Mouse (Mus musculus): Measurements from ENCODE around the gene Gm42906. TPM values are rescaled to one million over a fixed set of nuclear protein-coding genes. Genes with fewer than 3 reads are reported as not detected.

Gm42906 gene
- total and polyA plus RNA-seq, 3 experiments = not detected

- in situ Hi-C loops (cut with MboI; ENCODE audit: low pct_ligation_motif_present, low pct_unique_long_range_greater_than_20kb, low sequenced_read_pairs) (no loop called here), dilution Hi-C loops (cut with MboI; ENCODE audit: extremely low pct_ligation_motif_present, extremely low pct_unique_long_range_greater_than_20kb, low sequenced_read_pairs) (no loop called here)
- H3K27ac ChIP-seq (ENCODE audit: insufficient read depth, low read depth) = no peak overlapping the region
- no peaks in the 10 kb centered on the region for H3K79me2 ChIP-seq (replicated peaks; ENCODE audit: control insufficient read depth, extremely low read depth, insufficient read depth, poor library complexity, severe bottlenecking)
- no peak overlapping the region for H3K4me2 ChIP-seq (ENCODE audit: insufficient read depth, low read depth, poor library complexity, severe bottlenecking)
- H3K36me3 ChIP-seq (replicated peaks in 1 of 2; ENCODE audit: control insufficient read depth in 1 of 2, insufficient read depth in 1 of 2, low read length in 1 of 2) = no peaks in the 10 kb centered on the region
- H3K4me1 ChIP-seq (ENCODE audit: control insufficient read depth in 1 of 2, insufficient read depth in 2 of 2) = peaks cover 6 to 9% of the 10 kb centered on the region in 2 experiments
- no peak overlapping the region for H3K9ac ChIP-seq (ENCODE audit: insufficient read depth, low read depth)
- H3K27me3 ChIP-seq (replicated peaks) = no peaks in the 10 kb centered on the region
- H3K9me3 ChIP-seq (replicated peaks; ENCODE audit: low read length) = no peaks in the 10 kb centered on the region
- H3K4me3 ChIP-seq (replicated peaks in 1 of 3; ENCODE audit: low read depth in 2 of 3, low read length in 2 of 3, poor library complexity in 1 of 3) = no peak overlapping the region
- TF ChIP-seq ETS1 (conservative IDR thresholded peaks at IDR 0.05; ENCODE audit: low read depth, low read length) (no peak), SIN3A (IDR thresholded peaks at IDR 0.05; ENCODE audit: low read length) (no peak), KAT2A (IDR thresholded peaks at IDR 0.05; ENCODE audit: insufficient replicate concordance, low read length) (no peak), TCF12 (IDR thresholded peaks at IDR 0.05; ENCODE audit: low read depth, low read length) (no peak), ZC3H11A (IDR thresholded peaks at IDR 0.05; ENCODE audit: low read depth, low read length) (no peak), MXI1 (IDR thresholded peaks at IDR 0.05; ENCODE audit: low read depth, low read length) (no peak), USF1 (IDR thresholded peaks at IDR 0.05; ENCODE audit: low read depth, low read length) (no peak), CHD2 (IDR thresholded peaks at IDR 0.05; ENCODE audit: low read length) (no peak), IRF4 (IDR thresholded peaks at IDR 0.05; ENCODE audit: low read depth, low read length) (no peak), NRF1 (IDR thresholded peaks at IDR 0.05; ENCODE audit: low read depth, low read length) (no peak), EP300 (IDR thresholded peaks at IDR 0.05; ENCODE audit: low read length) (no peak), SMC3 (IDR thresholded peaks at IDR 0.05; ENCODE audit: low read depth, low read length) (no peak)
- DNase-seq (ENCODE audit: extremely low read depth) = no peak
Observed at GRCm38 (mm10) chr5:151403586-151403985, 24.4 kb downstream of the Gm42906 start.

GRCm38 (mm10) chr5:151400557-151400944 lies 27.4 kb downstream of the Gm42906 start:
- in situ Hi-C loops (cut with MboI; ENCODE audit: low pct_ligation_motif_present, low pct_unique_long_range_greater_than_20kb, low sequenced_read_pairs) = no loop called here

More at GRCm38 (mm10) chr5:151400557-151400944, 27.4 kb downstream of the Gm42906 start:
- no peak for TF ChIP-seq ELF1 (IDR thresholded peaks at IDR 0.05; ENCODE audit: low read depth, low read length)
- TF ChIP-seq HCFC1 (IDR thresholded peaks at IDR 0.05; ENCODE audit: low read depth, low read length) = no peak
- TF ChIP-seq MAZ (IDR thresholded peaks at IDR 0.05; ENCODE audit: low read depth, low read length) = no peak
- no peak for TF ChIP-seq CHD1 (IDR thresholded peaks at IDR 0.05; ENCODE audit: low read depth, low read length)
- no peak for TF ChIP-seq ZKSCAN1 (IDR thresholded peaks at IDR 0.05; ENCODE audit: borderline replicate concordance, low read depth, low read length)
- TF ChIP-seq MAFK (IDR thresholded peaks at IDR 0.05; ENCODE audit: insufficient replicate concordance, low read length) = no peak
- no peak for TF ChIP-seq CHD2 (IDR thresholded peaks at IDR 0.05; ENCODE audit: low read length)
- no peak for TF ChIP-seq MYC (IDR thresholded peaks at IDR 0.05; ENCODE audit: low read depth, low read length)
- peaks cover 6 to 9% of the 10 kb centered on the region in 2 experiments for H3K4me1 ChIP-seq (ENCODE audit: control insufficient read depth in 1 of 2, insufficient read depth in 2 of 2)
- no peak overlapping the region for H3K9ac ChIP-seq (ENCODE audit: insufficient read depth, low read depth)
- H3K9me3 ChIP-seq (replicated peaks; ENCODE audit: low read length) = no peaks in the 10 kb centered on the region
- no peak overlapping the region for H3K4me3 ChIP-seq (replicated peaks in 1 of 3; ENCODE audit: low read depth in 2 of 3, low read length in 2 of 3, poor library complexity in 1 of 3)
- dilution Hi-C loops (cut with MboI; ENCODE audit: extremely low pct_ligation_motif_present, extremely low pct_unique_long_range_greater_than_20kb, low sequenced_read_pairs) = no loop called here
- no peak overlapping the region for H3K4me2 ChIP-seq (ENCODE audit: insufficient read depth, low read depth, poor library complexity, severe bottlenecking)
- H3K27ac ChIP-seq (ENCODE audit: insufficient read depth, low read depth) = no peak overlapping the region
- no peak for DNase-seq (ENCODE audit: extremely low read depth)
- H3K27me3 ChIP-seq (replicated peaks) = no peaks in the 10 kb centered on the region
- no peaks in the 10 kb centered on the region for H3K79me2 ChIP-seq (replicated peaks; ENCODE audit: control insufficient read depth, extremely low read depth, insufficient read depth, poor library complexity, severe bottlenecking)
- H3K36me3 ChIP-seq (replicated peaks in 1 of 2; ENCODE audit: control insufficient read depth in 1 of 2, insufficient read depth in 1 of 2, low read length in 1 of 2) = no peaks in the 10 kb centered on the region
